Mouse (Mus musculus): ENCODE measurements around the gene Sox5. TPM values are rescaled to one million over a fixed set of nuclear protein-coding genes. Genes with fewer than 3 reads are reported as not detected.

Sox5 gene
- total RNA-seq, 2 experiments from 2014 or later, result 3.3 to 3.9 TPM

DNA sequence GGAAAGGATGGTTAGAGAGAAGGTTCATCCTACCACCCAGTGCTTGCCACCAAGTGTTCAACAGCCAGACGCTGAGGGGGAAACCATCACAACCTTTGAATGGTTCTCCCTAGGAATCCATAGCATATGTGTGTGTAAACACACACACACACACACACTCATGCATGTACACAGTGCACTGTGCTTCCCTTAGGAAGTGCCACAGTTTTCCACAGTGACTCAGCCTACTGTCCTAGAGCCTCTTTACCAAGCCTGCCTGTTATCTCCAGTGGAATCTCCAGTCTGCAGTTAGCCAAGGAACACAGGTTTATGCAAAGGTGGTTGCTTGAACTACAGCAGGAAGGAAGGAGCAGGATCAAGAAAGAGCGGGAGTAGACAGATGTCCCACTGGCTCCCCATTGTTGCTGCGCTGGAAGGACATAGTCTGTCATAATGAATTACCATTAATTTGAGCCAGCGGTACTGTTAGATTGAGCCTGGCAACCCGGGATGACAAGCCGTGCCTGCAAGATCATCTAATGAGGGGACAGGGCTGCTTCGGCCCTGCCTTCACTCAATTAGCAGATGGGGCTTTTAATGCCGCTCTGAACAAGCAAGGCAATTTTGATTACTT, 335.9 kb downstream of the Sox5 start:
- DNase-seq (ENCODE audit: low spot score in 2 of 2), result no peak

DNA sequence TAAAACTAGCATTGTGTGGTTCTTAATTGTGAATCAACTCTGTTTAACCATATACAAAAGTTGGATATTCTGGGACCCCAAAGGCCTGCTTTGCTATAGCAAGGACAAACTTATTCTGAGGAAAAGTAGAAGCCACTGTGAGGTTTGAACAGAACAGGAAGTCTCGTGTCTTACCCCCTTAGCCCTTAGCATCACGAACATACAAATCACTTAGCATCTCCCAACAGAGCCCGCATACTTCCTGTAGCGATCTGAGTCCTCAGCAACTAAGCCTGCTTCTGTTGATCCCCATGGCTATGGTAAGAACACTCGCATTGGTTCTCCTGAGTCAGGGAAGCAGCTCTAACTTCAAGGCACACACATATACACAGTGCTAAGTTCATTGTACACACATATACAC, 337.4 kb downstream of the Sox5 start:
- no peak for DNase-seq (ENCODE audit: low spot score in 2 of 2)

DNA sequence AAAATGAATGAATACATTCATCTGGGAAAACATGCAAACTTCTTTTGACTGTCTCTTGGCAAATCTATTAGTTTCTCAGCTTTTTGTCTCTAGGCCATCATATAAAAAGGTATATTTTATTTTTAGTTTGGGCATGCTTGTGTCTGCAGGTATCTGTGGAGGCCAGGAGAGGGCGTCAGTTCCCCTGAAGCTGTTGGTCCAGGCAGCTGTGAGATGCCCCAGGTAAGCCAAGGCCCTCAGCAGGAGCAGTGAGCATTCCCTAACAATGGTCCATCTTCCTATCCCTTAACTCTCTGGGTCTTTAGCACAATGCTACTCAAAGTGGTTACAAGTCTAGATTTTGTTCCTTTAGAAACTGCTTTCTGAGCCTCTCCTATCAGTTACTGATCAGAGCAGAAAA, 338.1 kb downstream of the Sox5 start:
- no peak for DNase-seq (ENCODE audit: low spot score in 2 of 2)

DNA sequence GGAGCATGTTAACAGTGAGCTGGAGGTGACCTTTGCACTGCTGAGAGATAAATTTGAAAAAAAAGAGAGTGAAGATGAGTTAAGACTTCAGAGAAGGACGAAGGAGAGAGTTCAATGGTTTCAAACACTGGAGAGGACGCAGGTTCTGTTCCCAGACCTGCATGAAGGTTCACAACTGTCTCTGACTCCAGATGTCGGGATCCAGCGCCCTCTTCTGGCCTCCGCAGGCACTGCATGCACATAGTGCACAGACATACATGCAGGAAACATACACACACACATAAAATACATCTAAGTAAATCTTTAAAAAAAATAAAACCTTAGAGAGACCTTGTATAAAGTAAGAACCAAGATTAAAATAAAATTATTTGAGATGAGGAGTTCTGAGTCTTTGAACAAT, 352.5 kb downstream of the Sox5 start:
- no peak for DNase-seq (ENCODE audit: low spot score in 2 of 2)

DNA sequence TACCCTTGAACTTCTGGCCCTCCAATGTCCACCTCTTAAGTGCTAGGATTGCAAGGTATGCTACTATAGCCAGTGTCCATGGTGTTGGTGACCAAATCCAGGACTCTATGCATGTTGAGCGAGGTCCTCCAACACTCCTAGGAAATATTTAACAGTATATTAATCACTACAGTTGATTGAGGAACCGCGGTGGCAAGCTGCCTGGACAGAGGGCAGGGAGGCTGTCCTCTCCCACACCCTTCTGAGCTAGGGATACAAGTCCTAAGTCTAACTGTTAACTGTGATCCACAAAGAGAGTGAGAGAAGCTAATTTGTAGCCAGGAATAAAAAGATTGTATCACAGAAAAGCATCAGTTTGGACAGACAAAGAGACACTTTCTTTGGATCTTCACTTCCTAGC, 373.7 kb downstream of the Sox5 start:
- no peak for DNase-seq (ENCODE audit: low spot score in 2 of 2)

DNA sequence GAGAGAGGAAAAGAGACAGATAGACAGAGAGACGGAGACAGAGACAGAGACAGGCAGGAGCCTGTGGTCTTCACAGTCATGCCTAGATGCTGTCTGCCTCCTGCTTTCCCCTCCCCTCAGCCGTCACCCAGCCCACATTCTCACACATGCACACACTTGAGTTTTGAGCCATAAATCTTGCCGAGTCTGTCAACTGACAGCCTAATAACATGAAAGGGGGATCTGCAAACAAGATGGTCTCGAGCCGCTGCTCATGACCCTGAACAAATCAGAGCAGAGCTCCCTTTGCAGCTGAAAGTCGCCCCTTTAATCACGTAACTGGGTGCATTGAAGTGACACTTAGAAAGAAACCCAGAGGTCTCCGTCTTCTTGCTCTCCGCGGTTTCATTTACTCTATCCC, 383.7 kb downstream of the Sox5 start:
- no peak for DNase-seq (ENCODE audit: low spot score in 2 of 2)

DNA sequence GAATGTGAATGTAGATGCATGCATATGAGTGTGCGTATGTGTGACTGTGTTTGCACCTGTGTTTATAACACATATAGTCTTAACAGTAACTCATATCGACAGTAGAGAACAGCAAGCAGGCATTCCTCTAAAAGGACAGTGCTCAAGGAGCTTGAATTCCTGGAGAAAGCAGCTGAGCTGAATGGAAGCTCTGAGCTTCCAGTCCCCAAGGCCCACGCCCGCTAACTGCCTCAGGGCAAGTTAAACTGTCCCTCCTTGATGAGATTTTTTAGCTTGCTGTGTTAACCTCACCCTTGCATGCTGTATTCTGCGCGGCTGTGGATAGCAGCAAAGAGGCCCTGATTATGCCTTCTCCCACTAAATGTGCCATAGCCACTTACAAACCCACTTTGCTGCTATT, 388.6 kb downstream of the Sox5 start:
- DNase-seq (ENCODE audit: low spot score in 2 of 2), result no peak

DNA sequence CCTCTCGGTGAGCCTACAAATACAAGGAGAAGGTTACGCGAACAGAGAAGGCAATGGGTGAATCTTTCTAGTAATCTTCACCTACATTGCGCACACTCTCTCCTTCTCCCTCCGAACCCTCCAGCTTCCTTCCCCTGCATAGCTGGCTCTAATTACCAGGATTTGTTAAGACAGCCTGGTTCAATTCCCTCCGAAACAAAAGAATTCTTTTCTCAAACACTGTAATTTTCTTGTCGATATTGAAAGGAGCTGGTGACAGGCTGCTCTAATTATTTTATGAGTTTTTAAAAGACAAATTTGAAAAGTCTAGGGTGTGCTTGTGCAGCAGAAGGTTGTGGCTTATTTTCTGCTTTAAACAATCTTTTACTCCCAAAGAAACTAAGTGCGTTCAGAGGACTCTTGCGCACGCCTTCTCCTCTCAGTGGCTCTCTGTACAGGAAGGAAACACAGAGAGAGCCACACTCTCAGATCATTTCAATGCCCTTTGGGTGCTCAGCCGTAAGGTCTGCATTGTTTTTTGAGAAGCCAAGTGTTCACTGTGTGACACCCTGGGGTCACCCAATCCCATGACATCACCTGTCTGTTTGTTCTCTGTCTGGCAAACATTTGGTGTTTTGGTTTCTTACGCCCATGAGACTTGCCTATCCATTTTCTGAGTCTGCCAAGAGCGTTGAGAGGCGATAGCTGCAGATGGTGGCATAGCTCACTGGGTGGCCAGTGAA, 392.3 kb downstream of the Sox5 start:
- DNase-seq (ENCODE audit: low spot score in 2 of 2), result no peak

DNA sequence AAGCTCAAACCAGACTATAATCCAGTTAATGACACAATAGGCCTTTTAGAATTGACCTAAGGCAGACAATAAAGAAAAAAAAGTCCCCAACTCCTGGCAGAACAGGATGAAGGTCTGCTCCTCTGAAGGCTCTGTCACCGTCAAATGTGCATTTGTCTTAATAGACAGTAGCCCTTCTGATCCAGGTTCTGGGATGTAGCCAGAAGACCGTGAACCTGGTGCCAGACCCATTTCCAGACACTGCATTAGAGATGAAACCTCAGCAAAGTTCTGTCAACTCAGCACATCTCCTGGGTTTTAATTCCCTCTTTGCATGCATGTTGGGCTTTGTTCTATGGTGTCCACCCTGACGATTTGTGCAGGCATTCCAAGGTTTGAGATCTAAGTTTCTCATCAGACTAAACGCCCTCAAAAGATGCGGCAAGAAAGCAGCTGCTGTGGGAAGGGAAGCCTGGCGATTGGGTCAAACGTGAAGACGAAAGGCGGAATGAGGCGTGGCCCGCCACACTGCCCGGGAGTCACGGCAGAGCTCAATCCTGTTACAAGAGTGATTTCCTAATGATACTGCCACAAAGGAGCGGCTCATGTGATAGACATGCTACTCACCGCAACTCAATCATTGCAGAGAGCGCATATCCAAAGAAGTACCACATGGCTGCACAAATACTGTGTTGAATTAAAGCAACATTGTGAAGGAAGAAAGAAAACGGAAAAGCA, 394.1 kb downstream of the Sox5 start:
- DNase-seq (ENCODE audit: low spot score in 2 of 2), result no peak

DNA sequence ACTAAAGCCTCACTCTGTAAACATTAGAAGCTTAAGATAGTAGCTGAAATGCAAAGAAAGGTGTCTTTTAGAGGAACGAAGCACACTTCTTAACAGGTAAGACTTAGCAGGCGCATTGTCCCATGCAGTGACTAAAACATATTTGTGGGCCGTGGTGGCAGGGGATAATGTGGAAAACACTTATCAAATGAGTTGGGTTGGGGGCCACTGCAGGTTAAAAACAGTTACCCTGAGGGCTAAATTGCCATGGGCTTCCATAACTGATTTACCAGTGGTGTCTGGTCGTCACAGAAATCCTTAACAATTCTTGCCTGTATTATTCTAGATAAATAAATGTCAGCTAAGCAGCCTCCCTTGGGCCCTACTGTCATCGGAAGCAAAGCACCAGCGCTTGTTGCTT, 401.1 kb downstream of the Sox5 start:
- DNase-seq (ENCODE audit: low spot score in 2 of 2), result no peak

DNA sequence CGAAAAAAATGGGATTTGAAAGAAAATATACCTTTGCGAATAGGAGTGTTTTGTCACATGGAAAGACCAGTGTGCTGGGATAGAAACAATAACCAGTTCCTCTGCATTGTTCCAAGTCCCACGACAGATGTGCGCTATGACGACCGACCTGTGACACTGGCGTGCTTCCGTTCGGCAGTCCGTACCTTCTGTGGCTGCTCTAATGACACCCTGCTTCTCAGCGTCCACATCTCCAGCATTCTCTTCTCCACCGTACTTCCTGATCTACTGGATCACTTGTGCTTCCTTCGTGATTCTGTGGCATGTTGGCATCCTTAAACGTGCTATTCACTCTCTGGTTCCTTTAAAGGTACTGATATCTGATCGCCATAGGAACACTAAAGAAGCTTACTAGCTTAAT, 401.6 kb downstream of the Sox5 start:
- no peak for DNase-seq (ENCODE audit: low spot score in 2 of 2)

DNA sequence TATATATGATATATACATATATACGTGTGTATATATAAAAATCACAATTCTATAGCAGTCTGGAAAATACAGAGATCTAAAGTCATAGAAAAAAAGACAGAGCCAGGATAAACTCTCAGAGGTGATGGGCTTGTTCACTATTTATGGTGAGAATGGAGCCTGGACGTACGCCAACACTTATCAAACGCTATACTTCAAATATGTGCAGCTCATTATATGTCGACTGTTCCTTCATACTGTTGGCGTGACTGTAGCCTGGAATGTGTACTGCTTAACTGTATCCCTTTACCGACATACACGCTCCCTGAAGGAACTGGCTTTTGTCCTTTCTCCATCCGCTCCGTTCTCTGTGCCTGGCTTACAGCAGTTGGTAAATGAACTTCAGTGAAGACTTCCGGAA, 407.0 kb downstream of the Sox5 start:
- no peak for DNase-seq (ENCODE audit: low spot score in 2 of 2)

DNA sequence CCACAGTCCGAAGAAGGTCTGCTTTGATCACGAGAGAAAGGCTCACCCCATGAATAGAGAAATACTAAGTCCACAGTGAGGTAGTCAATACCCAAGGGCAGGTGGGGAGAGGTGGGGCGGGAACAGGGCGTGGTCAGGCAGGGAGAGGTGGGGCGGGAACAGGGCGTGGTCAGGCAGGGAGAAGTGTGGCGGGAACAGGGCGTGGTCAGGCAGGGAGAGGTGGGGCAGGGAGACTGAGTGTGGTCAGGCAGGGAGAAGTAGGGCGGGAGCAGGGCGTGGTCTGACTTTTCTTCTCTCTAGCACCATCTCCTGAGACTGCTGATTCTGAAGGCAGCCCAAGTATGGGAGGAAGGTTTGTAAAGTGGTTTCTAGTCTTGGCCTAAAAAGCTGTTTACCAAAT, 411.1 kb downstream of the Sox5 start:
- no peak for DNase-seq (ENCODE audit: low spot score in 2 of 2)

DNA sequence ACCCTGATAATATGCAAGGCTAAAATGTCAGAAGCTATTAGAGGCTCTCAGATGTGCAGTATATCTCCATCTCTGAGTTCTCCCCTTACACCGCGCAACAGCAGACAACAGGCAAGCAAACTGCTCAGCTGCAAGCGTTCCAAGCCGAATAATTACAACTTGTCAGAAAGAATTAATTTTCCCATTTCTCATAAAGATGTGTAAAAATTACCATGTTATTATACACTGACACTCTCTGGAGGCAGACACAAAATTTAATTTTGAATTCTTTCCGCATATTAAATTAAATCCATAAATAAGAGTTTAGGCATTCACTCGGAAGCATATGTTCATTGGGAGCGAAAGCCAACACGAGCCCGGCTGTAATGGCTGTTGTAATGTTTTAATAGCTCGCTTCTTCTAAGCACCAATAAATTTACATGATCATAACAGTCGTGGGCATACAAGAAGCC, 414.1 kb downstream of the Sox5 start:
- no peak for DNase-seq (ENCODE audit: low spot score in 2 of 2)

DNA sequence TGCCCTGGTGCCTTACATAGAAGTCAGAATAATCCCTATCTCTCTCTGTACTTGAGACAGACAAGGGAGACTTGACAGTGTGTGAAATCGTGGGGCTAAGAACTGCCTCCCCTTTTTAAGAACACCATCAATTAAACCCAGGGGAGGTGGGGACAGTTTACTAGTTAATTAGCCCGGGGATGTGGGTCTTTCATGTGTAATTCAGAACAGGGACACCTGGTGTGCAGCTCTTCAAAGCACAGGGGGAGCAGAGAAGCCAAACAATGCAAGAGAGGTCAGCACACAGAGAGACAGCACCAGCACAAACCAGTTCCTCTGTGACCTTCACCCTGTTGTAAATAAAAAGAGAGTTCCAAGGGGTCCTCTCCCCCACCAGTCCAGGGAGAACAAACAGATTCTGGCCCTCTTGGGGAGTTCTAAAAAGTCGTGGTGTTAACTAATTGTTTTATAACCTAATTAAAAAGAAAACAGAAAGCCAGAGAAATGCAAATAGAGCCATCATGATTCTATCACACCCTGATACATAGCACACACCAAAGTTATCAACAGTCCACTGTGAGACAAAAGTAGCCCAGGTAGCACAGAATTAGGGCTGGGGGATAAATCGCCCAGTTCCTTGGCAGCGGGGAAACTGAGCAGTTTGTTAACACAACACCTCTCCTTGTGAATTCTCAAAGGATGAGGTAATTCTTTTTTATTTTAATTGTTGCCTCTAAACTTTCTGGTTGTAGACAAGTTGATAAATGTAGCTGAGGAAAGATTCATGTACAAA, 420.3 kb downstream of the Sox5 start:
- no peak for DNase-seq (ENCODE audit: low spot score in 2 of 2)

DNA sequence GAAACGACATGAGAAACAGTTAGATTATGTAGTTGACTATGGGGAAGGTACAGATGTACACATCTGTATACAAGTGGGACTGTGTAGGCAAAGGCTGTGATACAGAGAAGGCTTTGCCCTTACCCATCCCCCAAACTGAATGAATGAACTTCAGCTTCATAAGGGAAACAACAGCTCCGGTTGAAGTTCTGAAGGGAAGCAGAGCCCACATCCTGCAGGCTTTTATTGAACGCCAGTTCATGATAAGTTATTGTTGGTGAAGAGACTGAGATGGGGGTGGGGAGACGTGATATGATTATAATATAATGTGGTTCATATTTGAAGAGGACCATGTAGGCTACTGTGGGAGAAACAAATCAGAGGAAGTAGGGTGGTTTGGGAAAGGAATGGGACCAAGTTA, 424.7 kb downstream of the Sox5 start:
- no peak for DNase-seq (ENCODE audit: low spot score in 2 of 2)

DNA sequence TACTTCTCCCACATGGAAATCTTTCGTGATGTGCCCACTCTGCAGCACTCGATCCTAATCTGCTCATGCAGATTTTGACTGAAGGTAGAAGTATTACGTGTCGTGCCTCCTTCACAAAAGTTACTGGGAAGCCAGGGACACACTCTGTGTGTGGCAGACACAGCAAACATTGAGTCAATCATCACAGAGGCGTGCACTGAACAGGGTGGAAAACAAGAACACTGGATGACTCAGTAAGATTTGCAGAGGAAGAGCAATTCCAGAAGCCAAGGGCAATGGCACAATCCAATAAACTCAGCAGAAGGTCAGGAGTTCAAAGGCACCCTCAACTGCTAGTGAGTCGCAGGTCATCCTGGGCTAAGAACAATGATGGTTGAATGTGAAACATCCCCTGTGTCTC, 430.7 kb downstream of the Sox5 start:
- DNase-seq (ENCODE audit: low spot score in 2 of 2), result no peak

DNA sequence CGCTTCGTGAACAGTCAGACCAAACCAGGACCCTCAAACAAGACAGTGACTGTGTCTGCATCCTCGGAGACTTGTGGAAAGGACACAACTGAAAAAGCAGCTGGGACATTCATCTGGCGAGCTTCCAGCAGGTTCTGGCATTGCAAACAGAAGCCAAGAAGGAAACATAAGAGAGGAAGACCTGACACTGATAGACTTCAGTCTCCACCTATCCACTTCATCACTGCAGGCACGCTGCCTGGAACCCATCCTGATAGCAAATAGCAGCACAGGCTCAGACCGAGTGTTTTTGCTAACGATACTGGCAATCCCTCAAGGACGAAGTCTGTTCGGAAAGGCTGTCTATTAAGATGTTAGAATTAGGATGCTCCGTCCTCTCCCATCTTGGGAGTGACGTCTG, 438.4 kb downstream of the Sox5 start:
- DNase-seq (ENCODE audit: low spot score in 2 of 2), result peak in 1 of 2 experiments; percentile 16

DNA sequence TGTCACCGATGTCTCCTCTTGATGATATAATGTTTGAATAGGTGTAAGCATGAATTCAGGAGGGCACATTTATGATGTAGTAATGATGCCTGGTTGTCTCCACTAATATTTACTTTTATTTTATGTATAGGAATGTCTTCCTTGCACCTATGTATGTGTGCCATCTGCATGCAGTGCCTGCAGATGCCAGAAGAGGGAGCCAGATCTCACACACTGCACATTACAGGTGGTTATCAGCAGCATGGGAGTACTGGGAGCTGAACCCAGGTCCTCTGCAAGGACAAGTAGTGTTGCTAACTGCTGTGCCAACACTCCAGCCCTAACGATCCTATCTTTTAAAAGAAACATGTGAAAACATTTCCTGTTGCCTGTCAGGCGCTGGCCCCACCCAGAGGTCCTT, 442.2 kb downstream of the Sox5 start:
- no peak for DNase-seq (ENCODE audit: low spot score in 2 of 2)

DNA sequence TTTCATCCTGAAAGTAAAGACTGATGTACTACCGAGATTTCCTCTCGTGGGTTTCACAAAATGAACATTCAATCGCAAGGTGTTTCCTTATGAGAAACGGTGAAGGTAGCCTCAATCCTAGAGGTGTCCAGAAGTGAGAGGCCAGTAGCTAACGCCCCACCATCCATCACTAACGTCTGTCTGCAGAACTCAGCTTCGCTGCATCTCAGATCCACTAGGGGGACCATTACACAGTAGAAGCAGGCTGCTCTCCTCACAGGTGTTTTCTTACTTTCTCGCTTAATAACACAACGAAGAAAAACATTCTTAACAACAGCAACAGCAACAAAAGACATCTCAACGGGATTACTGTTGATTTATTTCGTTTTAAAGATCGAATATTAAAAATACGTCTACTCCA, 442.8 kb downstream of the Sox5 start:
- no peak for DNase-seq (ENCODE audit: low spot score in 2 of 2)

DNA sequence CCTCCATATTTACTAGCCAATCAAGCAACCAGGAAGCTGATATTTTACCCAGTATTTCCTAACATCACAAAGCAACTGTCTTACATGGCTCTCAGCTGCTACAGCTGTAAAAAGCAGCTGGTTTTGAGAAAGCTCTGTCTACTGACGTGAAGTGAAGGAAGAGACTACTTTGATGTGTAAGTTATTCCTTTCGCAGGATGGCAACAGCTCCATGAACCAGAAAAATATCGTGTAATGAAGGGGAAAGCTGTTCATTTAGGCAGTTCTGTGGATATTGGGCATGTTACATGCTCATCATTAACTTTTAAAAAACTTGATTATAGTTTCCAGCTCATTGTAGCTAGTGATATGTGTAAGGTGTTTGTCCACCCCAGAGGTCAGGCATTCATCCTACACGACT, 443.6 kb downstream of the Sox5 start:
- no peak for DNase-seq (ENCODE audit: low spot score in 2 of 2)

DNA sequence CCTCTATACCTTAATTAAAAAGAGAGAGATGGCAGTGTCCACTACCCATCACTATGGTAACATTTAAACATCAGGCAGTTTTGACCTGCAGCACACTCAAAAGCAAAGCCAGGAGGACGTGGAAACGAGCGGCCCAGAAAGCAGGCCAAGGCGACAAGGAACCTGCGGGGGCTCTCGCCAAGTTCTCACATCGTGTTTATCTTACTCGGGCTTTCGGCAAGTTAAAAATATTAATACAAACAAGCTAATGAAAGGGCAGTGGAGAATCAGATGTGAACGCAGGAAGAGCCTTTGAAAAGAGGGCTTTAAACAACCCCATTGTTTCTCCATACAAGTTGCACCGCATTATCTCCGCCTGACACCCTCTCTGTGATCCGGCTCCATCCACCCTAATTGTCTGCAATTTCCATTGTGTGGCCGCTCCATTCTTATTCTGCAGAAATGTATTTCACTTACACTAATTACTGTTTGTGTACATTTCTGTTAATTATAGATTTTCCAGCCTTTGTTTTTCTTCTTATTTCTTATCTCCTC, 444.3 kb downstream of the Sox5 start:
- no peak for DNase-seq (ENCODE audit: low spot score in 2 of 2)
